Mouse (Mus musculus) adrenal gland, postnatal 4 days (tissue): ENCODE measurements around the gene Sec16a. TPM values are rescaled to one million over a fixed set of nuclear protein-coding genes. Genes with fewer than 3 reads are reported as not detected.
A peak's percentile ranks its signal among the peaks of the same experiment; 100 is the strongest.

ENCODE experiments used
- DNase-seq, 2 experiments: peaks; one replicate each; pipeline ENCODE4 v3.0.0; 2021 to 2022; ENCODE audit warnings: low spot score in 2 of 2, mixed read lengths in 2 of 2
- total RNA-seq, 2 experiments: library from RNA; stranded (reverse); gene quantifications; 2 replicates each; pipeline ENCODE4 v1.2.3; 2021

The Sec16a gene
- total RNA-seq, 2 experiments from 2014 or later: 53.7 to 58.6 TPM

- no peak for DNase-seq
Observed at GRCm38 (mm10) chr2:26474789-26475504, 29.9 kb upstream of the Sec16a start.

GRCm38 (mm10) chr2:26472312-26473090 is 27.5 kb upstream of the Sec16a start:
- DNase-seq: no peak

- DNase-seq: no peak
Observed at GRCm38 (mm10) chr2:26471652-26472285, 26.8 kb upstream of the Sec16a start.

GRCm38 (mm10) chr2:26470967-26471366 is 26.0 kb upstream of the Sec16a start:
- DNase-seq: no peak

GRCm38 (mm10) chr2:26468376-26468775 is 23.4 kb upstream of the Sec16a start:
- no peak for DNase-seq

- DNase-seq: no peak
Observed at GRCm38 (mm10) chr2:26463412-26463811, 18.4 kb upstream of the Sec16a start.

GRCm38 (mm10) chr2:26462980-26463379 is 18.0 kb upstream of the Sec16a start:
- DNase-seq: no peak

GRCm38 (mm10) chr2:26461667-26462066 is 16.7 kb upstream of the Sec16a start:
- no peak for DNase-seq

GRCm38 (mm10) chr2:26460837-26461236 is 15.8 kb upstream of the Sec16a start:
- DNase-seq: no peak

- DNase-seq: no peak
Observed at GRCm38 (mm10) chr2:26460097-26460646, 15.2 kb upstream of the Sec16a start.

- DNase-seq: no peak
Observed at GRCm38 (mm10) chr2:26459478-26459877, 14.5 kb upstream of the Sec16a start.

GRCm38 (mm10) chr2:26458402-26459124 is 13.5 kb upstream of the Sec16a start:
- DNase-seq: no peak

- DNase-seq: peak; percentile 48 to 56
Observed at GRCm38 (mm10) chr2:26449121-26450060, 4.4 kb upstream of the Sec16a start.

- no peak for DNase-seq
Observed at GRCm38 (mm10) chr2:26447451-26447850, 2.4 kb upstream of the Sec16a start.

- DNase-seq: no peak
Observed at GRCm38 (mm10) chr2:26446671-26447070, 1.7 kb upstream of the Sec16a start.

GRCm38 (mm10) chr2:26445666-26446445 is 840 bp upstream of the Sec16a start:
- DNase-seq: peak; percentile 77 to 81

GRCm38 (mm10) chr2:26444368-26444767 is 648 bp downstream of the Sec16a start:
- no peak for DNase-seq

- DNase-seq: no peak
Observed at GRCm38 (mm10) chr2:26443876-26444275, 1.1 kb downstream of the Sec16a start.

GRCm38 (mm10) chr2:26442843-26443242 is 2.2 kb downstream of the Sec16a start:
- DNase-seq: no peak
